Mouse (Mus musculus) C2C12 (cell line): Measurements from ENCODE around the gene Ckap4.

Experiments
- CEBPB ChIP-seq: IDR thresholded peaks from one replicate; pipeline ENCODE4 v1.6.1; 2011; ENCODE audit warnings: low read depth, mild to moderate bottlenecking, control low read depth, moderate library complexity
- CTCF ChIP-seq: IDR thresholded peaks from one replicate; pipeline ENCODE4 v1.5.1; 2011; ENCODE audit not compliant: control insufficient read depth, insufficient read depth, insufficient read length
- USF1 ChIP-seq: IDR thresholded peaks from one replicate; pipeline ENCODE4 v1.6.1; 2011; ENCODE audit warnings: low read depth, mild to moderate bottlenecking, control low read depth, moderate library complexity

DNA sequence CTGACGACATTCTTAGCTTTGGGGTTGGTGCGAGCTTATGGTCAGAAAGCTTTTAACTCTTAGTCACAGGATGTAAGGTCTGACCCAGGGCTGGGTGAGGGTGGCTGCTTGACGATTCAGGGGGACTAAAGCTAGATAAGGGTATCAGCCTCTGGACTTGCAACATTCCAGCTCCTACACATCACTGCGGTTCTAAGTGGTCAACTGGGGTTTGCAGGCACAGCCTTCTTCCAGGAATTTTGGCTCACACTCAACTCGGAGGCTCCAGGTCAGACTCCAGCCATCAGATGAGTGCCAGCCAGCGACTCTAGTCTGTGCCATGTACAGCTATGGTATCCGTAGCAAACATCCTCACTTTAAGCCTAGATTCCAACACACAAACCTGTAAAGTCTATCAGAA lies 39.4 kb downstream of the Ckap4 start:
- TF ChIP-seq CTCF (no peak), USF1 (no peak), CEBPB (peak; percentile 64)
